Mouse (Mus musculus) T-cell, adult 2 months (primary cell): ENCODE results near the gene Lekr1.

Source experiments
- DNase-seq: peaks from one replicate; pipeline ENCODE4 v3.0.0; 2022; ENCODE audit warnings: low spot score

Gene Lekr1

DNA sequence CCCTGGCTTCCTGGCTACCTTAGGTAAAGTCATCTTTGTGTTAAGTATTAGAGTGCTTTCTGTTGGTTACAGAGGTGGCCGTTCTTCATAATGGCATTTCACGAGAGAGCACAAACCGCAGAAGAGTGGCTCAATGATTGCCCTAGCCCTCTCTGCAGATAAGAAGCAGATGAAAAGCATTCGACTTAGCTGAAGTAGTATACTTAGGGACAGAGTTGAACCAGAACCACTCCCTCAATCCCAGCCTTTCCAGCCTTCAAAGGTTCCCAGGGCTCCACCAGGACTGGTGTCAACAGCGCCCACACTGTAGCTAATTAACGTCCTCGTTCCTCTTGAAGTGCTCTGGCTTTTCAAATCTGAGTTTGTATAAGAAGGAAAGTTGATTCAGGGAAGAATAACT, 166.4 kb downstream of the Lekr1 start:
- DNase-seq = no peak

GRCm38 (mm10) chr3:65836435-65836834, 170.4 kb downstream of the Lekr1 start:
- no peak for DNase-seq

GRCm38 (mm10) chr3:65839664-65840063, 173.6 kb downstream of the Lekr1 start:
- DNase-seq = no peak

GRCm38 (mm10) chr3:65841175-65841574, 175.1 kb downstream of the Lekr1 start:
- DNase-seq = no peak

DNA sequence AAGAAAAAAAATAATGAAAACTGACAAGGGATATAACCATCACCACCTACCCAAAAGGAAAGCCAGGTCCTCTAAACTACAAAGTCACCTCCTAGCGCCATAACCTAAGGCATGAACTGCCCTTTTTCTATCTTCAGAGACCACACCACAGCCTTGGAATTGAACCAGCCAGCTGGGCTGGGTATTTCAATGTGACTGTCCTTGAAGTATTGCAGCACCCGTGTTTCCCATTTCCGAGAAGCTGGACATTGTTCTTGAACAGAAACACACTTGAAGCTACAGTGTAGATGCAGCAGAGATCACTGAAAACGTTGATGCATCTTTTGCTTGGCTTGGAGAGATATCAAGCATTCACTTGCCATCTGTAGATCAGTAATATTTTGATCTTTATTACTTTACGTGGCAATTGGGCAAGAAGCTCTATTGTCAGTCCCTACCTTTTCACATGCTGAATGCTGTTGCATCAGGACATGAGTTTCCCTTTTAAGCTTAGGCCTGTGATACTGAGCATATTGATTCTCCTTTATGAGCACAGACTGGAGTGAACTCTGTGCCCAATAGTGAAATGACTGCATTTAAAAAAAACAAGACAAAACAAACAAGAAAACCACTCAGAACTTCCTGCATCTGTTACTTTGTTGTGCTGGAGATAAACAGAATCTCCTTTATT, 176.6 kb downstream of the Lekr1 start:
- DNase-seq = no peak

GRCm38 (mm10) chr3:65843185-65843552, 177.1 kb downstream of the Lekr1 start:
- DNase-seq = no peak

DNA sequence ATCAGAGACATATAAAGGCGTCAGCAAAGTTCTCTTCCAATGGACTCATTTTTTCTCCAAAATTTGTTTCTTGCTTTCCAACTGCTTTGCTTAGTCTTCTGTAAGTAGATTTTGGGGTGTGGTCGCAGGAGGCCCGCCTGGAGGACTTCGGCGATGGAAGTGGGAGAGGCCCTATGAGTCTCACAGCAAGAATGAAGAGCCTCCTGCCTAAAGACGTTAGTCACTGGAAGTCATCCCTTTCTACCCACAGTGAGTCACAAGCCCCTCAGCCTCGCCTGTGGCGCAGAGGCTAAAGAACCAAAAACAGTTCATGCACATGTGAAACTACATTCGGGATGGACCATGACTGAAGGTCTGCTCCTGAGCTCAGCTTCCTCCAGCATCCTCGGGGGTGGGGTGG, 178.3 kb downstream of the Lekr1 start:
- DNase-seq = no peak

GRCm38 (mm10) chr3:65844851-65845552, 179.0 kb downstream of the Lekr1 start:
- DNase-seq = no peak

DNA sequence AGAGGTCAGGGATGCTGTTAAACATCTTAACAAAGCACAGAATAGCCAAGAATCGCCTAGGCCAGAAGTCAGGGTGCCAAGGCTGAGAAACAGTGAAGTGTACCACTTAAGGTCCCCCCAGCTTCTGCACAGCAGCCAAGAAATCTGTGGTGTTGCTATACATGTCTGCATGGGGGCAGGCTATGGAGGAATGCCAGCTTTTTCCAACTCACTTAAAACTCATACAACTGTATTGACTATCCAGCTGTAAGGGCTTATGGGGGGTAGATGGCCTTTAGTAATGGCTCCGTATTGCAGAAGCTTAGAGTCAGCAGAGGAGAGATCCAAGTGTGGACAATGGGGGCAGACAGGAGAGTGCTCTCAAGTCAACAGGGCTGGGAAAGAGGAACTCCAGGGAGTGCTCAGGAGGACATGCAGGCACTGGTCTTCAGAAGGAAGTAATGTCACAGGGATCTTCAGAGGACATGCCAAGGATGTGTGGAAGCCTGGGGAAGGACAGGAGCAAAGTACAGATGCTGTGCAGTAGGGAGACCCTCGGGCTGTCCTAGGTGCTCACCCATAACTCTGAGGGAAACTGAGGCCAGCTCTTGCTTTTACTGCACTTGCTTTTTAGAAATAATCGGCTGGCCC, 181.2 kb downstream of the Lekr1 start:
- no peak for DNase-seq

- no peak for DNase-seq
These were observed 187.7 kb downstream of the Lekr1 start for GRCm38 (mm10) chr3:65853746-65854145.

- DNase-seq = no peak
These were observed 189.5 kb downstream of the Lekr1 start for GRCm38 (mm10) chr3:65855521-65855920.

DNA sequence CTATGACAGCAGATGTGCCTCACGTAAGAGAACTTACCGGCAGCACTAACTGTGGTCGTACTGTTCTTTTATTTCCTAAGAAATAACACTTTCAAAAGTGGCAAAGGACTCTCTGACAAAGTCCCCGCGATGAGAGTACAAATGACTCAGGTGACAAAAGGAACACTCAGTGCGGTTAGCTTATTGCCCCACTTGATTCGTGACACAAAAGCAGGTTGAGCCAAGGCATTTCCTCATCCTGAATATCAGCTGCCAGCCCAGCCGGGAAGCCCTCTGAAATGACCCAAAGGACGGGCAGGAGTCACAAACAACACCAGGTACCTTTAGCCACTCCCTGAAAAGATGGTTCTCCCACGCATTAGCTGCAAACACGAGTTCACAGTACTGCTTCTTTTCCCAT, 192.1 kb downstream of the Lekr1 start:
- DNase-seq = no peak

DNA sequence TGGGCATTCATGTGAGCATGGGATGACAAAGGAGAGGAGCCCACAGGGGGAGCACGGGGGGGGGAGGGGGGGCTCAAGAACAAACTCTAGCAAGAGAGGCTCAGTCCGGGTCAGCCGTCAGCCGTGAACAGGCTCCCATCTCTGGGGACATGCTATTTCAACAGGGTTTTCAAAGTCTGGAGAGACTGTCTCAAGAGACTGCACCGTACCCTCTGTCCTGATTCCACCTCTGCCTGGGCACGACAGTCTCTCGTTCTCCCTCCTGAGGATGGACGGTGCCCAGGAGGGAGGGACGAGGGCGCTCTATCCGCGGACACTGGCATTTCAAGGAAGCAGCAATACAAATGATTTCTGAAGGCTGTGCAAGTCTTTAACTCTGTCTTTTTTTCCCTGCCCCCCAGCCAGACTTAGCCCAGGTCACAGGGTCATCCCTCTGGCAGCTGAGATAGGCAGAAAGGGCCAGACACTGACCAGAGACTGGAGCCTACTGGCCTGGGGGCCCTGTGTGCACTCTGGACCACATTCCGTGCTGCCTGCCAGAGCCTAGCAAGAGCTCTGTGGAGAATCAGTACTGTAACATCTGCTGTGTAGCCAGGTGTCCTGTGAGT, 192.8 kb downstream of the Lekr1 start:
- DNase-seq = no peak

GRCm38 (mm10) chr3:65859750-65860149, 193.7 kb downstream of the Lekr1 start:
- no peak for DNase-seq

DNA sequence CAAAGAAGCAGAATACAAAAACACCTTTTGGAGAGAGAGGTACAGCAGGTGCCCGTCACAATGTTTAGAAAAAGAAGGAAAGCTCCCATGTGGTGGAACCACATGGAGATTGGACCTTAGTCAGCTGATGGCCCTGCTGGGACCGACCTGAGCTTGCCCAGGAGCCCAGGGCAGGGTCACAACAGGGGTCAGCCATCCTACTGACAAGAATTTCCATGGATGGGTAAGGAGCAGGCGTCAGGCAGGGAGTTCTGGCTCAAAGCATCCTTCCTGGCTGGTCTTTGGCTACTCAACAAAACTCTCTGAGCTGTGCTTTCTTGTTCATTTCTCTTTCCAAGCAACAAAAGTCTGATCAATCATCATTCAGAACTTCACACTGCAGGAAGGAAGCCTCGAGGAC, 194.9 kb downstream of the Lekr1 start:
- no peak for DNase-seq

GRCm38 (mm10) chr3:65861471-65861881, 195.4 kb downstream of the Lekr1 start:
- no peak for DNase-seq

- DNase-seq = peak; percentile 60
These were observed 197.3 kb downstream of the Lekr1 start for GRCm38 (mm10) chr3:65863297-65863696.

DNA sequence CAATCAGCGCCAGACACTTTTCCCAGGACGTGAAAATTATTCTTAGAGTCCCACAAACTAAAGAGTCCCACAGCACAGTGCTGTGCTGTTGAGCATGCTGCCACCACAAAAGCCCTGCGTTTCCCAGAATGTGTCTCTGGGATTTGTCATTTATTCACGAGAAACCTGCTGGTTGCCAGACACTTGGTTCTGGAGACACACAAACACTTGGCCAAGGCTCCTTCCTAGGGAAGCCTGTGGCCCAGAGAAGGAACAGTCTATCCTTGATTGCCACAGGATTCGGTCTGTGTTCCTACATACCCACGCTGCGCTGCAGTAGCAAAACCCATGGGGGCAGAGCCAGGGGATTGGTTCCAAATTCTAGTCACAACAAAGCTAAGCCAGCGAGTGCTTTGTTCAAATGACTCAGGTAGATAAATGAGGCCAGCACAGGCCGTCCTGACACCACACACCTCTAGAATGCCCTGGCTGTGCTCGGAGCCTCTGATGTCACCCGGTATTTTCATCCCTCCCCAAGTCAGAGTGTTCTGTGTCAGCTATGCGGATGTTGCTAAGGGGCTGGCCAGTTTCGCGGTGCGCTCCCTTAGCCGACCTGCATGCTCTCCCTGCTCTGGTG, 197.8 kb downstream of the Lekr1 start:
- no peak for DNase-seq

GRCm38 (mm10) chr3:65868931-65869330, 202.9 kb downstream of the Lekr1 start:
- DNase-seq = no peak

GRCm38 (mm10) chr3:65869724-65870123, 203.7 kb downstream of the Lekr1 start:
- DNase-seq = no peak

DNA sequence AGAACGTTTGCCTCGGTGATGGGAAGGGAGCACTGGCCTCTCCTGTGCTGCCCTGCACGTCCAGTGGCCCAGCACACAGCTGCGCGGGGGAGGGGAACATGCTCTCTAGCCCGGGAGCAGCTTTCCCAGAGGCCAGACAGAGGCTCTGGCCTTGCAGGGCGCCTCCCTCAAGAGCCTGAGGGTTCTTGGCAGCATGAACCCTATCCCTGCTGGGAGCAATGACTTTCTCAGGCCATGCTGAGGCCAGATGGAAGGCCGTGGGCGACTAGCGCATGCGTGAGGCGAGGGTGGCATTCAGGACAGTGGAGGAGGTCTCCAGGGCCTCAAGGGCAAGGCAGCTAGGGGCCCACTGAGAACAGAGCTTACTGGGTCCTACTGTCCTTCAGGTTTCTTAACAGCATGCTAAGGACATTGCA, 205.2 kb downstream of the Lekr1 start:
- no peak for DNase-seq

DNA sequence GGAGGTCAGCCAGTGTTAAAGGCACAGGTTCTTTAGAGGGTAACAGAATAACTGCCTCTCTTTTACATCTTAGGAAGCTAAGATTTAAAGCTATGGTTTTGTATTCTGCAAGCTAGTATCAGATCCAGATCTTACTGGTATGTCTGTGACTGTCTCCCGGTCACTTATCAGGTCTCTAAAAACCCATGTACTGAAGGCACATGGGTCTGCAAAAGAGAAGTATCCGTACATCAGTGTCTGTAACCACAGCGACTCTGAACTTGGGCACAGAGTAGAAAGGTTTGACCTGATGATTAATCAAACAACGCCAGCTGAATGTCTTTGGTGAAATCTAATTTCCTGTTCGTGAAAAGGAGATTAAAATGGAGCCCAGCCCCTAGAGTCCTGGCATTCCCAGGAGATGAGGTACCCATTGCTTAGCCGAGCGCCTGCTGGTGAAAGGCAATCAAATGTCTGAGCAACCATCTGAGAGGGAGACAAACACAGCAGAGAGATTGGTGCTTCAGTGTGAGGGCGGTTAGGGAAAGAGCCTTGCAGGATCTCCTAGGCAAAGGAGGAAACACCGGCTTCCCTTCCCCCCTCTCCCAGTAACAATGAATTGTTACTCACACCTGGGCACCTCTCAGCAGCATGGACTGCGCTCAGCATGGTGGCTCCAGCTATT, 205.7 kb downstream of the Lekr1 start:
- no peak for DNase-seq
